Mouse (Mus musculus): ENCODE measurements around the gene Slc16a3. TPM values are rescaled to one million over a fixed set of nuclear protein-coding genes. Genes with fewer than 3 reads are reported as not detected.
A peak's percentile ranks its signal among the peaks of the same experiment; 100 is the strongest.

Gene Slc16a3
- polyA plus RNA-seq, 1 experiment from 2014 or later, result 131 TPM

GRCm38 (mm10) chr11:120989523-120989922 is 41.2 kb downstream of the Slc16a3 start:
- Histone ChIP-seq H3K4me3 (peak overlapping the region; percentile 99), H3K27ac (replicated peaks) (peak overlapping the region; percentile 100), H3K9me3 (no peaks in the 10 kb centered on the region), H3K4me1 (peaks cover 40% of the 10 kb centered on the region), H3K36me3 (replicated peaks) (peaks cover 44% of the 10 kb centered on the region), H3K27me3 (replicated peaks; ENCODE audit: low read depth, poor library complexity, severe bottlenecking) (no peaks in the 10 kb centered on the region)
- 51% methylated on average over 1 of the region's 1 CpGs for WGBS
- DNase-seq (ENCODE audit: low spot score), result no peak

GRCm38 (mm10) chr11:120990126-120990781 is 42.0 kb downstream of the Slc16a3 start:
- 3% methylated on average over 35 of the region's 35 CpGs for WGBS
- peaks cover 36% of the 10 kb centered on the region for H3K36me3 ChIP-seq (replicated peaks)
- DNase-seq (ENCODE audit: low spot score), result peak; percentile 74
- no peaks in the 10 kb centered on the region for H3K27me3 ChIP-seq (replicated peaks; ENCODE audit: low read depth, poor library complexity, severe bottlenecking)
- no peaks in the 10 kb centered on the region for H3K9me3 ChIP-seq
- H3K27ac ChIP-seq (replicated peaks), result peak overlapping the region; percentile 100
- peak overlapping the region; percentile 99 for H3K4me3 ChIP-seq
- H3K4me1 ChIP-seq, result peaks cover 40% of the 10 kb centered on the region

DNA sequence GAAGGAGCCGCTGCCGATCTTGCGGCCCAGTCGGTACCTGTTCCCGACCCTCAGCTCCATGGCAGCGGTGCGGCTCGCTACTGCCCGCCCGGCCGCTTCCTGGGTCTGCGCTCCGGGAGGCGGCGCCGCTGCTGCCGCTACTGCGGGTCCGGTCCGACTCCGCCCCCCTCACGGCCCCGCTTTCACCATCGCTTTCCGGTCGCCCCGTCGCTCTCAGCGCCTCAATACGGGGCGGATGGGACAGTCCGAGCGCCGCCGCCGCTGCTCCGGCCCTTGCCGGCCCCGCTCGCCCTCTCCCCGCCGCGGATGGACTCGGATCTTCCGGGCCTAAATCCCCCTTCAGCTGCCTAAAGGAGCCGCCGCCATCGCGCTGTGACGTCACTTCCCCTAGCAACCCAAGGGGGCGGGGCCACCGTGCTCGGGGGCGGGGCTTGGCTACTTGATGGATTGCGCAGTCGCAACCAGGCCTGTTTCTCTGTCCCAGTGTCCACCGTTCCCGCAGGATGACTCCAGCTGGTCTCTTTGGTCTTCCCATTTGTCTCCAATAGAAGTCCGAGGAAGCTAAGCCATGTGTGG is 42.8 kb downstream of the Slc16a3 start, which contains the start of gene Csnk1d:
Csnk1d (minus strand) TSS at position 380 of the 576 bp plus-strand sequence.
- H3K9me3 ChIP-seq, result no peaks in the 10 kb centered on the region
- under 1% methylated on average over 59 of the region's 59 CpGs for WGBS

DNA sequence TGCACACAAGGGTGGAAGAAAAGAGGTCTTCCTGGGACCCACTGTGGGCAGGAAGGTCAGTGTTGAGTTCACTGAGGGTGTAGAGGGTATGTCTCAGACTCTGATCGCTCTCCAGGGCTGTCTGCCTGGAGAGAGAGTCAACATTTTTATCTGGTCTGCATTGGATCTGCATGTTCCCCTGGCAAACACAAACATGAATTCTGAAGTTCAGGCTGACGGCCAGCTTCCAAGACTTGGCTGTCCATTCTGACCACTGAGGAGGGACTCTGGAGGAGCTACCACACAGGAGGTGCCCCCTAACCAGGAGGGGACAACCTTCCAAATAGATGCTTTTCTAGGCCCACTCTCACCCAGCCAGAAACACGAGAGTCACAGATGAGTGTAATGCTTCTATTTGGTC is 43.5 kb downstream of the Slc16a3 start:
- Histone ChIP-seq H3K4me1 (peaks cover 40% of the 10 kb centered on the region), H3K27me3 (replicated peaks; ENCODE audit: low read depth, poor library complexity, severe bottlenecking) (no peaks in the 10 kb centered on the region), H3K27ac (replicated peaks) (peak overlapping the region; percentile 100), H3K9me3 (no peaks in the 10 kb centered on the region), H3K36me3 (replicated peaks) (peaks cover 26% of the 10 kb centered on the region), H3K4me3 (peak overlapping the region; percentile 99)
- WGBS, result 77% methylated on average over 3 of the region's 3 CpGs
- DNase-seq (ENCODE audit: low spot score), result no peak

More for the DNA sequence above, 42.8 kb downstream of the Slc16a3 start, which contains the start of gene Csnk1d:
- no peaks in the 10 kb centered on the region for H3K27me3 ChIP-seq (replicated peaks; ENCODE audit: low read depth, poor library complexity, severe bottlenecking)
- H3K4me3 ChIP-seq, result peak within 1 kb of the TSS; percentile 99
- H3K4me1 ChIP-seq, result peaks cover 40% of the 10 kb centered on the region
- DNase-seq (ENCODE audit: low spot score), result peak; percentile 98
- peak within 1 kb of the TSS; percentile 100 for H3K27ac ChIP-seq (replicated peaks)
- H3K36me3 ChIP-seq (replicated peaks), result peaks cover 29% of the 10 kb centered on the region

GRCm38 (mm10) chr11:120993080-120993479 is 44.8 kb downstream of the Slc16a3 start:
- WGBS, result 97% methylated on average over 3 of the region's 3 CpGs
- no peak for DNase-seq (ENCODE audit: low spot score)
- Histone ChIP-seq H3K4me3 (no peak overlapping the region), H3K4me1 (peaks cover 38% of the 10 kb centered on the region), H3K36me3 (replicated peaks) (peaks cover 16% of the 10 kb centered on the region), H3K27me3 (replicated peaks; ENCODE audit: low read depth, poor library complexity, severe bottlenecking) (no peaks in the 10 kb centered on the region), H3K9me3 (no peaks in the 10 kb centered on the region), H3K27ac (replicated peaks) (no peak overlapping the region; the same call in 1 of the 2 replicates)

DNA sequence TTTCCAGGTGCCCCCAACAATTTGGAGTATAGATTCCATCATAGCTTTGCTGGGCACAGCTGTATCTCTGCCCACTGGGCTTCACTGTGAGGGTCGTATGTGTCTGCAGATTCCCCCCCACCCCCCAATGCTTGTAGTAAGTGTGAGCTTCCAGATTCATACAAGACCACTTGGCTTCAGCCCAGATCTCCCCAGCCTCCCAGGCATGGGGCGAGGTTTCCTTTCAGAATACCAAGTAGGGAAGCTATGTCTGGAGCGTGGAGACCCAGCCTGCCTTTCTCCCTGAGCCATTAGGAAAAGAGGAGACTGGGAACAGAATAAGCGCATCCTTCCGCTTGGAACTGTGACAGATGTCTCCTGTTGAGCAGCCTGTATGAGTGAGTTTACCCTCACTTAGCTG is 45.3 kb downstream of the Slc16a3 start:
- no peak for DNase-seq (ENCODE audit: low spot score)
- peaks cover 33% of the 10 kb centered on the region for H3K4me1 ChIP-seq
- H3K27ac ChIP-seq (replicated peaks), result no peak overlapping the region
- H3K4me3 ChIP-seq, result no peak overlapping the region
- H3K9me3 ChIP-seq, result no peaks in the 10 kb centered on the region
- 93% methylated on average over 5 of the region's 5 CpGs for WGBS
- peaks cover 11% of the 10 kb centered on the region for H3K36me3 ChIP-seq (replicated peaks)
- no peaks in the 10 kb centered on the region for H3K27me3 ChIP-seq (replicated peaks; ENCODE audit: low read depth, poor library complexity, severe bottlenecking)

DNA sequence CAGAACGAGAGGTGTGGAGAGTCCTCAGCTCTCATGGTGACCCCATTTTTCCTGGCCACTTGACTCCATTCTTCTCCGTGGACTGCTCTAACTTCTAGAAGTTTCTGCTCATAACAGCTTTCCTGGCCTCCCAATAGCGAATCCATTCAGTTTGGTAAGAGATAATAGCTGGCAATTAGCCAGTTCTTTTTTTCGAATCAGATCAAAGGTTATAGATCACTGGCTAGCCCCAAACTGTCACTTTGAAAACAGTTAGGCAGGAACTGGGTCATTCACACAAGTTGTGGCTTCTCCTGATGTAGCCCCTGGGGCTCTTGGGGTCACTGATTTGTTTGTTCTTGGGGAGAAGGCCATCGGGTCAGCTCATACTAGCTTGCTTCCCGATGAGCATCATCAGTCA is 46.5 kb downstream of the Slc16a3 start:
- Histone ChIP-seq H3K27me3 (replicated peaks; ENCODE audit: low read depth, poor library complexity, severe bottlenecking) (no peaks in the 10 kb centered on the region), H3K4me3 (no peak overlapping the region), H3K27ac (replicated peaks) (no peak overlapping the region), H3K9me3 (no peaks in the 10 kb centered on the region), H3K36me3 (replicated peaks) (peaks cover 14% of the 10 kb centered on the region), H3K4me1 (peaks cover 22% of the 10 kb centered on the region)
- 80% methylated on average over 6 of the region's 6 CpGs for WGBS
- no peak for DNase-seq (ENCODE audit: low spot score)

- no peak overlapping the region for H3K4me3 ChIP-seq
- no peaks in the 10 kb centered on the region for H3K9me3 ChIP-seq
- H3K36me3 ChIP-seq (replicated peaks), result peaks cover 7% of the 10 kb centered on the region
- no peak for DNase-seq (ENCODE audit: low spot score)
- WGBS, result 80% methylated on average over 4 of the region's 4 CpGs
- H3K27ac ChIP-seq (replicated peaks), result no peak overlapping the region
- H3K4me1 ChIP-seq, result peaks cover 5% of the 10 kb centered on the region; the same call in 1 of the 2 replicates
- no peaks in the 10 kb centered on the region for H3K27me3 ChIP-seq (replicated peaks; ENCODE audit: low read depth, poor library complexity, severe bottlenecking)
Measured at GRCm38 (mm10) chr11:121001966-121002365, 53.7 kb downstream of the Slc16a3 start.

DNA sequence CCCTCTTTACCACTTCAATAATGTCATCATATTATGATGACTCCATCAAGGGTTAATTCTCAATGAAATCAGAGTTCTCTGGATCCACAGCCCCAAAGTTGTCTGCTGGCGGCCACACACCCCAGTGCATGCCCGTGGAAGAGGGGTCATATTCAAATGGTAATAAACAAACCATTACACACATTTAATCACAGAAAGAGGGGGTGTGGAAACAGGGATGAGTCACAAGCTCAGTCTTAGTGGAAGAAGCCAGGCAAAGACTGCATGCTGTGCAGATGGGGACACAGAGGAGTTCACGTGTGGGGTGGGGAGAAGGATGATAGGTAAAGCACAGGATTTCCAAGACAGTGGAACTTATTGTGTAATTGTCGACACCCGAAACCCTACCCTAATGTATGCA is 56.0 kb downstream of the Slc16a3 start:
- peaks cover 2% of the 10 kb centered on the region; the same call in 1 of the 2 replicates for H3K36me3 ChIP-seq (replicated peaks)
- WGBS, result 71% methylated on average over 5 of the region's 5 CpGs
- no peak for DNase-seq (ENCODE audit: low spot score)
- no peak overlapping the region for H3K4me3 ChIP-seq
- H3K27me3 ChIP-seq (replicated peaks; ENCODE audit: low read depth, poor library complexity, severe bottlenecking), result no peaks in the 10 kb centered on the region
- H3K9me3 ChIP-seq, result no peaks in the 10 kb centered on the region
- peaks cover 5% of the 10 kb centered on the region; the same call in 1 of the 2 replicates for H3K4me1 ChIP-seq
- H3K27ac ChIP-seq (replicated peaks), result no peak overlapping the region

DNA sequence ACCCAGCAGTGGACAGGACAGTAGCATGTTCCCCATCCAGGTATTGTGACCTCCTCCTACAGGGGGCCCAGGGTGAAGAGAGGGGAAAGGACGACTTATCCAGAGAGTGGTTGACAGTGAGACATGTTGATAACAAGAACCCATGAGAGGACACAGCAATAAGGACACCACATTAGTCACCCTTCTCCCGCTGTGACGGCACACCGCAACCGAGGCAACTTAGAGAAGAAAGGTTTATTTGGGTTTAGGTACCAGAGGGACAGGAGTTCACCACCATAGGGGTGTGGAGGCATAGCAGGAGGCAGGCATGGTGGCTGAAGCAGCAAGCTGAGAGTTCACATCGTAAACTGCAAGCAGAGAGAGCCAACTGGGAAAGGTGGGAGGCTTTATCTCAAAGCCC is 57.9 kb downstream of the Slc16a3 start:
- 82% methylated on average over 6 of the region's 6 CpGs for whole genome bisulfite sequencing

DNA sequence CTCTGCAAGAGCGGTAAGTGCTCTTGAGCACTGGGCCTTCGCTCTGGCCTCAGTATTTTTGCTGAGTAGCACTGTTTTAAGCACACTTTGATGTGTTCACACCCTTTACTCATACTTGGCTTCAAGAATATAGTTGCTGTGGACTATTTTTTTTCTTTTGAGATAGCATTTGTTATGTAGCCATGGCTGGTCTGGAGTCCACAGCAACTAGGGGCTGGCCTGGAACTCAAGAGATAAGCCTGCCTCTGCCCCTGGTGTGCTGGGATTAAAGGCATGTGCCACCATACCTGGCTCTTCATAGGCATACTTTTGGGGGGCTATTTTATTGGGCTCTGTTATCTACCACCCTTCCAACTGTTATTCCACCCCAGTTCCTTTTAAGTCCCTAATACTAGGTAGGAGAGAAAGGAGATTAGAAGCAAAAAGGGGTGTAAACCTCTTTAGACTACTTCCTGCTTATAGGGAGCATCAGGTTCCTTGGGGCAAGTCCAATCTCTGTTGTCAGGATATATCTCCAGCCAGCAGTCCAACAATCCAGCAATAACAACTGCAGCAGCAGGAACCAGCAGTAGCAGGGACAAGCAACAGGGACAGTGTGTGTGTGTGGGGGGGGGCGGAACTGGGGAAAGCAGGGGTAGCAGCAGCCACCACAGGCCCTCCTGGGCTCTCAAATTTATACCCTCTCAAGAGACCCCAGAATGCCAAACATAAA is 61.9 kb downstream of the Slc16a3 start:
- Histone ChIP-seq H3K4me1 (peaks cover 3% of the 10 kb centered on the region; the same call in 1 of the 2 replicates), H3K27me3 (replicated peaks; ENCODE audit: low read depth, poor library complexity, severe bottlenecking) (no peaks in the 10 kb centered on the region), H3K27ac (replicated peaks) (no peak overlapping the region), H3K9me3 (no peaks in the 10 kb centered on the region), H3K36me3 (replicated peaks) (no peaks in the 10 kb centered on the region), H3K4me3 (no peak overlapping the region)
- DNase-seq (ENCODE audit: low spot score), result no peak
- 97% methylated on average over 3 of the region's 3 CpGs for whole genome bisulfite sequencing

More for the DNA sequence above, 57.9 kb downstream of the Slc16a3 start:
- no peak overlapping the region for H3K4me3 ChIP-seq
- no peak overlapping the region for H3K27ac ChIP-seq (replicated peaks)
- DNase-seq (ENCODE audit: low spot score), result no peak
- no peaks in the 10 kb centered on the region for H3K9me3 ChIP-seq
- no peaks in the 10 kb centered on the region for H3K36me3 ChIP-seq (replicated peaks)
- H3K27me3 ChIP-seq (replicated peaks; ENCODE audit: low read depth, poor library complexity, severe bottlenecking), result no peaks in the 10 kb centered on the region
- peaks cover 5% of the 10 kb centered on the region; the same call in 1 of the 2 replicates for H3K4me1 ChIP-seq
